Mouse (Mus musculus) neutrophil, adult 83 days (primary cell): Measurements from ENCODE around the gene Atl3. TPM values are rescaled to one million over a fixed set of nuclear protein-coding genes. Genes with fewer than 3 reads are reported as not detected.

Experiments
- total RNA-seq, 2 experiments: library from RNA; stranded (reverse); gene quantifications; one replicate each; pipeline ENCODE4 v1.2.4; 2023

Gene Atl3
- total RNA-seq, result 10 to 100 TPM; 30.5 to 33.9 TPM

GRCm38 (mm10) chr19:7493352-7494186 lies at the start of gene Atl3:
Gene Atl3 (plus strand): TSS chr19:7494040.

GRCm38 (mm10) chr19:7482599-7483511 lies 11.0 kb upstream of the Atl3 start, which contains the start of gene Rtn3:
Gene Rtn3 (minus strand): TSS chr19:7483281.

GRCm38 (mm10) chr19:7557328-7557822 lies 63.5 kb downstream of the Atl3 start, which contains the start of gene Pla2g16:
Gene Pla2g16 (plus strand): TSS chr19:7557459.

Other genes starting within 250 kb of the Atl3 start
- gene Rcor2, start 226.7 kb upstream of the Atl3 start, total RNA-seq, result under 1 TPM; 0.73 to 0.85 TPM
- gene Mark2, start 152.2 kb upstream of the Atl3 start, total RNA-seq, result 100 to 1,000 TPM; 161 to 187 TPM
- 10 to 100 TPM in 1 of 2 experiments, 1 to 10 TPM in 1; 9.8 to 12.1 TPM for gene Spindoc, start 111.0 kb upstream of the Atl3 start, total RNA-seq
- 1 to 10 TPM; 2.4 to 2.7 TPM for gene 2700081O15Rik, start 76.4 kb upstream of the Atl3 start, total RNA-seq
- gene Rtn3, start 10.8 kb upstream of the Atl3 start, total RNA-seq, result 100 to 1,000 TPM; 145 to 149 TPM
- gene Pla2g16, start 63.4 kb downstream of the Atl3 start, total RNA-seq, result 1 to 10 TPM; 4.9 to 7.1 TPM
- gene Lgals12, start 113.2 kb downstream of the Atl3 start, total RNA-seq, result not detected
- gene Hrasls5, start 118.5 kb downstream of the Atl3 start, total RNA-seq, result not detected
- gene Slc22a19, start 217.3 kb downstream of the Atl3 start, total RNA-seq, result not detected